Mouse (Mus musculus) forebrain, embryonic 11.5 days (tissue): Measurements from ENCODE around the gene Rcn2. TPM values are rescaled to one million over a fixed set of nuclear protein-coding genes. Genes with fewer than 3 reads are reported as not detected.

ENCODE experiments used
- ATAC-seq: fragments of 200-750 bp; cut with Nextera tagmentation; replicated peaks from 2 replicates; pipeline ENCODE4 v1.8.0; 2017; ENCODE audit warnings: moderate TSS enrichment; ENCODE audit not compliant: low FRiP score
- DNase-seq: peaks from one replicate; pipeline ENCODE4 v3.0.0-alpha.2; 2017; ENCODE audit warnings: low spot score
- H3K27ac ChIP-seq: fragments of 300-500 bp; sonication (generic); 2 replicates; pipeline ENCODE4 v1.5.1; 2014; ENCODE audit warnings: low read depth, low read length
- H3K27me3 ChIP-seq: fragments of 300-500 bp; sonication (generic); 2 replicates; pipeline ENCODE4 v1.6.1; 2014; ENCODE audit warnings: mild to moderate bottlenecking, low read length, mixed read lengths; ENCODE audit not compliant: control insufficient read depth, insufficient read depth
- H3K36me3 ChIP-seq: fragments of 300-500 bp; sonication (generic); 2 replicates; pipeline ENCODE4 v1.6.1; 2014; ENCODE audit warnings: mild to moderate bottlenecking, low read length, moderate library complexity, mixed read lengths; ENCODE audit not compliant: control insufficient read depth, insufficient read depth
- H3K4me1 ChIP-seq: fragments of 300-500 bp; sonication (generic); replicated peaks from 2 replicates; pipeline ENCODE4 v1.6.1; 2014; ENCODE audit warnings: low read length, mixed read lengths; ENCODE audit not compliant: control insufficient read depth, insufficient read depth
- H3K4me2 ChIP-seq: fragments of 300-500 bp; sonication (generic); 2 replicates; pipeline ENCODE4 v1.6.1; 2014; ENCODE audit warnings: low read depth, mild to moderate bottlenecking, low read length, moderate library complexity, mixed read lengths; ENCODE audit not compliant: severe bottlenecking
- H3K4me3 ChIP-seq: fragments of 300-500 bp; sonication (generic); 2 replicates; pipeline ENCODE4 v1.5.1; 2014; ENCODE audit warnings: low read depth, low read length
- H3K9ac ChIP-seq: fragments of 300-500 bp; sonication (generic); 2 replicates; pipeline ENCODE4 v1.6.1; 2014; ENCODE audit warnings: low read length
- H3K9me3 ChIP-seq: fragments of 300-500 bp; sonication (generic); 2 replicates; pipeline ENCODE4 v1.6.1; 2016; ENCODE audit warnings: low read length, mixed read lengths; ENCODE audit not compliant: control insufficient read depth
- WGBS: fragments of 180-500 bp; shearing (Covaris S2); extraction: QIAGEN DNeasy Blood & Tissue Kit; methylation state at CpG from one replicate; pipeline ENCODE4 v1.1.7; 2014; 5-methylcytosine and 5-hydroxymethylcytosine counted together
- polyA plus RNA-seq: library from polyadenylated mRNA; unstranded; fragments of >200 nt; fragmentation: Nextera tagmentation; extraction: Ambion mirVana; gene quantifications from 2 replicates; pipeline ENCODE4 v1.2.1, GENCODE M21; 2014

Rcn2 gene
- polyA plus RNA-seq, 1 experiment from 2014 or later: 350 TPM

- H3K27me3 ChIP-seq: no peaks in the 10 kb centered on the region
- no peak for DNase-seq
- H3K36me3 ChIP-seq: no peaks in the 10 kb centered on the region
- no peak overlapping the region for H3K4me3 ChIP-seq
- no peak overlapping the region for H3K27ac ChIP-seq
- H3K4me1 ChIP-seq: peaks cover 2% of the 10 kb centered on the region; the same call in 1 of the 2 replicates
- WGBS: 93% methylated on average over 5 of the region's 5 CpGs
- no peak overlapping the region for H3K4me2 ChIP-seq
- no peak overlapping the region for H3K9ac ChIP-seq
- ATAC-seq: no peak
- H3K9me3 ChIP-seq: no peaks in the 10 kb centered on the region
Measured at GRCm38 (mm10) chr9:56086524-56086923, 44.9 kb downstream of the Rcn2 start.

GRCm38 (mm10) chr9:56089778-56090520 is 48.3 kb downstream of the Rcn2 start, which contains the start of gene Pstpip1:
Gene Pstpip1, plus strand, starts transcription at chr9:56089962.
- H3K9me3 ChIP-seq: no peaks in the 10 kb centered on the region
- WGBS: 41% methylated on average over 22 of the region's 22 CpGs
- peak; percentile 63 for DNase-seq
- 0 out of 2 replicates have a peak within 1 kb of the TSS, but pooled peaks have one; percentile 5 for H3K4me2 ChIP-seq
- H3K4me1 ChIP-seq: peaks cover 2% of the 10 kb centered on the region; the same call in 1 of the 2 replicates
- ATAC-seq: no peak
- H3K27ac ChIP-seq: no peak within 1 kb of the TSS
- no peak within 1 kb of the TSS for H3K4me3 ChIP-seq
- no peaks in the 10 kb centered on the region for H3K36me3 ChIP-seq
- H3K9ac ChIP-seq: no peak within 1 kb of the TSS; the same call in 1 of the 2 replicates
- no peaks in the 10 kb centered on the region for H3K27me3 ChIP-seq

- Histone ChIP-seq H3K4me1 (peaks cover 2% of the 10 kb centered on the region; the same call in 1 of the 2 replicates), H3K27ac (no peak overlapping the region), H3K27me3 (no peaks in the 10 kb centered on the region), H3K9me3 (no peaks in the 10 kb centered on the region), H3K36me3 (no peaks in the 10 kb centered on the region), H3K9ac (no peak overlapping the region), H3K4me2 (no peak overlapping the region), H3K4me3 (no peak overlapping the region)
- WGBS: 75% methylated on average over 5 of the region's 5 CpGs
- ATAC-seq (no peak), DNase-seq (no peak)
Measured at GRCm38 (mm10) chr9:56090546-56091225, 49.0 kb downstream of the Rcn2 start.

- Histone ChIP-seq H3K36me3 (no peaks in the 10 kb centered on the region), H3K9me3 (no peaks in the 10 kb centered on the region), H3K27ac (no peak overlapping the region), H3K9ac (no peak overlapping the region), H3K4me1 (peaks cover 2% of the 10 kb centered on the region; the same call in 1 of the 2 replicates), H3K27me3 (no peaks in the 10 kb centered on the region), H3K4me2 (no peak overlapping the region), H3K4me3 (no peak overlapping the region)
- WGBS: 49% methylated on average over 2 of the region's 2 CpGs
- ATAC-seq: no peak
- no peak for DNase-seq
Measured at GRCm38 (mm10) chr9:56092102-56092501, 50.5 kb downstream of the Rcn2 start.

- no peaks in the 10 kb centered on the region for H3K4me1 ChIP-seq
- H3K36me3 ChIP-seq: no peaks in the 10 kb centered on the region
- H3K9me3 ChIP-seq: no peaks in the 10 kb centered on the region
- H3K27ac ChIP-seq: no peak overlapping the region
- H3K9ac ChIP-seq: no peak overlapping the region
- H3K27me3 ChIP-seq: no peaks in the 10 kb centered on the region
- 85% methylated on average over 4 of the region's 4 CpGs for WGBS
- no peak overlapping the region for H3K4me3 ChIP-seq
- no peak for DNase-seq
- H3K4me2 ChIP-seq: no peak overlapping the region
- ATAC-seq: no peak
Measured at GRCm38 (mm10) chr9:56097584-56098298, 56.1 kb downstream of the Rcn2 start.

- Histone ChIP-seq H3K4me2 (no peak overlapping the region), H3K36me3 (no peaks in the 10 kb centered on the region), H3K4me3 (no peak overlapping the region), H3K9me3 (no peaks in the 10 kb centered on the region), H3K27ac (no peak overlapping the region), H3K27me3 (no peaks in the 10 kb centered on the region), H3K9ac (no peak overlapping the region), H3K4me1 (no peaks in the 10 kb centered on the region)
- DNase-seq (no peak), ATAC-seq (no peak)
- 88% methylated on average over 7 of the region's 7 CpGs for WGBS
Measured at GRCm38 (mm10) chr9:56100041-56100522, 58.4 kb downstream of the Rcn2 start.

- Histone ChIP-seq H3K36me3 (no peaks in the 10 kb centered on the region), H3K27me3 (no peaks in the 10 kb centered on the region), H3K27ac (no peak overlapping the region), H3K4me1 (no peaks in the 10 kb centered on the region), H3K4me3 (no peak overlapping the region), H3K9ac (no peak overlapping the region), H3K4me2 (no peak overlapping the region), H3K9me3 (no peaks in the 10 kb centered on the region)
- ATAC-seq (no peak), DNase-seq (no peak)
- WGBS: 83% methylated on average over 4 of the region's 4 CpGs
Measured at GRCm38 (mm10) chr9:56101022-56101421, 59.4 kb downstream of the Rcn2 start.

- Histone ChIP-seq H3K27me3 (no peaks in the 10 kb centered on the region), H3K9ac (no peak overlapping the region), H3K27ac (no peak overlapping the region), H3K36me3 (no peaks in the 10 kb centered on the region), H3K9me3 (no peaks in the 10 kb centered on the region), H3K4me1 (no peaks in the 10 kb centered on the region), H3K4me2 (no peak overlapping the region), H3K4me3 (no peak overlapping the region)
- 83% methylated on average over 7 of the region's 7 CpGs for WGBS
- ATAC-seq (no peak), DNase-seq (no peak)
Measured at GRCm38 (mm10) chr9:56104921-56105320, 63.3 kb downstream of the Rcn2 start.
